Mouse (Mus musculus) forebrain, embryonic 10.5 days (tissue): ENCODE data around the gene Ffar2. TPM values are rescaled to one million over a fixed set of nuclear protein-coding genes. Genes with fewer than 3 reads are reported as not detected.

ENCODE experiments used
- DNase-seq: peaks from one replicate; pipeline ENCODE4 v3.0.0-alpha.2; 2017; ENCODE audit warnings: low spot score; ENCODE audit errors: extremely low spot score
- H3K27ac ChIP-seq: fragments of 300-500 bp; sonication (generic); 2 replicates; pipeline ENCODE4 v1.5.1; 2016; ENCODE audit warnings: mild to moderate bottlenecking
- H3K27me3 ChIP-seq: fragments of 300-500 bp; sonication (generic); 2 replicates; pipeline ENCODE4 v1.6.1; 2016; ENCODE audit warnings: mild to moderate bottlenecking; ENCODE audit not compliant: poor library complexity, severe bottlenecking
- H3K36me3 ChIP-seq: fragments of 300-500 bp; sonication (generic); replicated peaks from 2 replicates; pipeline ENCODE4 v1.6.1; 2016; ENCODE audit warnings: mild to moderate bottlenecking, moderate library complexity
- H3K4me1 ChIP-seq: fragments of 300-500 bp; sonication (generic); 2 replicates; pipeline ENCODE4 v1.6.1; 2016
- H3K4me3 ChIP-seq: fragments of 300-500 bp; sonication (generic); 2 replicates; pipeline ENCODE4 v1.5.1; 2016; ENCODE audit warnings: mild to moderate bottlenecking, moderate library complexity
- H3K9me3 ChIP-seq: fragments of 300-500 bp; sonication (generic); 2 replicates; pipeline ENCODE4 v1.6.1; 2016; ENCODE audit warnings: mild to moderate bottlenecking, moderate library complexity
- WGBS: fragments of 180-500 bp; shearing (Covaris S2); methylation state at CpG from one replicate; pipeline ENCODE4 v1.1.7; 2016; 5-methylcytosine and 5-hydroxymethylcytosine counted together
- polyA plus RNA-seq: library from polyadenylated mRNA; unstranded; fragments of >200 nt; fragmentation: Nextera tagmentation; extraction: Ambion mirVana; gene quantifications from 2 replicates; pipeline ENCODE4 v1.2.1, GENCODE M21; 2016

The Ffar2 gene
- polyA plus RNA-seq, 1 experiment from 2014 or later, result not detected

GRCm38 (mm10) chr7:30785721-30786546 is 37.6 kb downstream of the Ffar2 start:
- 74% methylated on average over 13 of the region's 13 CpGs for WGBS
- Histone ChIP-seq H3K36me3 (no peaks in the 10 kb centered on the region), H3K27ac (no peak overlapping the region), H3K9me3 (no peaks in the 10 kb centered on the region), H3K27me3 (peaks cover 23% of the 10 kb centered on the region; the same call in 1 of the 2 replicates), H3K4me1 (peaks cover 23% of the 10 kb centered on the region), H3K4me3 (no peak overlapping the region)
- no peak for DNase-seq

GRCm38 (mm10) chr7:30785154-30785553 is 38.4 kb downstream of the Ffar2 start:
- no peak for DNase-seq
- no peak overlapping the region for H3K27ac ChIP-seq
- H3K36me3 ChIP-seq, result no peaks in the 10 kb centered on the region
- H3K4me1 ChIP-seq, result peaks cover 23% of the 10 kb centered on the region
- WGBS, result 76% methylated on average over 1 of the region's 1 CpGs
- H3K27me3 ChIP-seq, result peaks cover 23% of the 10 kb centered on the region; the same call in 1 of the 2 replicates
- no peak overlapping the region for H3K4me3 ChIP-seq
- no peaks in the 10 kb centered on the region for H3K9me3 ChIP-seq

DNA sequence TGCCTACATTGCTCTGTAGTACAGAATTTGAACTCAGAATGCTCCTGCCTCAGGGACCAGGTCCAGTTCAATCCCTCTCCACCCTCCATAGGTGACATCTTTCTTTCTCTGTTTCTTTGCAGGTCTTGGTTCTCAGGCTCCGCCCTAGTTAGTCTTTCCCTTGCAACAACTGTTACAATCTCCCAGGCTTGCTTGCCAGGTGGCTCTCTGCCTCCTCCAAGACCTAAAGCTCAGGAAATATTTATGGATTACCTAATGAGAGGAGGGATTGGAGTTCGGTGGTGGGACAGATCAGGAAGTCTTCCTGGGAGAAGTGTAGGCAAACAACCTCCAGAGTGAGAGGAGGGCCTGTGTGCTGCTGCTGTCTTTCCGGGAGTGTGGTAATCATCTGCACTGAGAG is 40.9 kb downstream of the Ffar2 start:
- Histone ChIP-seq H3K36me3 (no peaks in the 10 kb centered on the region), H3K27ac (no peak overlapping the region), H3K9me3 (no peaks in the 10 kb centered on the region), H3K27me3 (peaks cover 10% of the 10 kb centered on the region; the same call in 1 of the 2 replicates), H3K4me1 (peaks cover 16% of the 10 kb centered on the region), H3K4me3 (no peak overlapping the region)
- DNase-seq, result no peak
- WGBS, result 75% methylated on average over 3 of the region's 3 CpGs

DNA sequence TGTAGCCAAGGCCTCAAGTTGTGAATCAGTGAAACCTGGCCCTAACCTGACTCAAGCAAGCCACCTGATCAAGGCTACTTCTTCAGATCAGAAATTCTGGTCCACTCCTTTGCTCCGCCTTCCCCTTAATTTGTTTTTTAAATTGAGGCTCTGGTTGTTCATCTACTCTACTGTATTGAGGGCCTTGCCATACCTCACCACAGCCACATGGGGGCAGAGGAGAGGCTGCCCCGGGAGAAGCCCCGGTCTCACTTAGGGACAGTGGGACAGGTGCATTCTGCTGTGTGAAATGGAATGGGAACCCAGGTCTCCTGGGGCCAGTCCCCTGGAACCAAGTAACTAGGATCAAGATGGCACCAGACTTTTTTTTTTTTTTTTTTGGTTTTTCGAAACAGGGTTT is 41.8 kb downstream of the Ffar2 start:
- Histone ChIP-seq H3K9me3 (no peaks in the 10 kb centered on the region), H3K4me3 (no peak overlapping the region), H3K27me3 (0 out of 2 replicates have a peak, but pooled peaks cover 1% of the 10 kb centered on the region), H3K4me1 (peaks cover 20% of the 10 kb centered on the region), H3K27ac (no peak overlapping the region), H3K36me3 (no peaks in the 10 kb centered on the region)
- WGBS, result 75% methylated on average over 4 of the region's 4 CpGs
- DNase-seq, result no peak

GRCm38 (mm10) chr7:30777911-30778310 is 45.7 kb downstream of the Ffar2 start:
- Histone ChIP-seq H3K4me1 (0 out of 2 replicates have a peak, but pooled peaks cover 4% of the 10 kb centered on the region), H3K4me3 (no peak overlapping the region), H3K36me3 (no peaks in the 10 kb centered on the region), H3K9me3 (peaks cover 5% of the 10 kb centered on the region; the same call in 1 of the 2 replicates), H3K27me3 (no peaks in the 10 kb centered on the region), H3K27ac (no peak overlapping the region)
- DNase-seq, result no peak
- 81% methylated on average over 1 of the region's 1 CpGs for WGBS

DNA sequence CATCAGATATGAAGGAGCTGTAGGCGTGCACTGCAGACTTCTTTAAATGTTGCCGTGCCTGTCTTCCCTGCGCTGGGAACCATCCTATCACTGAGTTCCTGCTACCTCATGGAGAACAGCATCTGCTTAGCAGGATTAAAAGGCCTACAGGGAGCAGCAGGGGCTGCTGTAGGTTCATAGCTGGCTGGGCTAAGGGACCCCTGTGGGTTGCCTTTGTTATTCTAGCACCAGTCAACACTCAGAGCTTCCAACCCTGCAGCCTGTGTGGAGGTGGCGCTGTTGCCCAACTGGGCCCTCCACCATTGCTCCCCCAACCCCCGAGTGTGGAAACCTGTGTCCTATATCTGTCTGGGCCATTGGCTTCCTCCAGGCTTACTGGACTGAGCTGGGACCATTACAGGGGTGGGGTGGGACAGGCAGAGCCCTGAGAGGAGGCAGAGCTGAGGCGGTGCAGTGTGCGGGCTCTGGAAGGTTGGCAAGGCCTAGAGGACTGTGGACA is 46.4 kb downstream of the Ffar2 start:
- Histone ChIP-seq H3K4me1 (0 out of 2 replicates have a peak, but pooled peaks cover 4% of the 10 kb centered on the region), H3K27ac (no peak overlapping the region), H3K4me3 (no peak overlapping the region), H3K36me3 (no peaks in the 10 kb centered on the region), H3K27me3 (no peaks in the 10 kb centered on the region), H3K9me3 (peaks cover 8% of the 10 kb centered on the region; the same call in 1 of the 2 replicates)
- DNase-seq, result no peak
- 38% methylated on average over 7 of the region's 7 CpGs for WGBS

DNA sequence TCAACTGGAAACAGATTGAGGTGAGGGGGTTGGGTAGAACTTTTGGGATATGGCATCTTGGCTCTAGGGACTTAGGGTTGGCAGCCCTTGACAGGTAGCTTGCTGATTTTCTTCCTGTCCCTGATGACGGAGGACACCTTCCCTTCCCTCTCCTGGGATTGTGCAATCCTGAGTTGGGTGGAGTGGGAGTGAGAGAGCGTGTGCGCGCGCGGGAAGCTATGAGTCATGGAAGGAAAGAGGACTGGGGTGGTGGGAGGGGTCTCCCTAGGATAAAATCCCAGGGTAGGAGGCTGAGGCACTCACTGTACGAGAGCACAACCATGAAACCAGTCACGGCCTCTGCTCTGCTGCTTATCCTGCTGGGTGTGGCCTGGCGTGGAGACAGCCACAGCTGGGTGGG is 47.5 kb downstream of the Ffar2 start:
- Histone ChIP-seq H3K9me3 (peaks cover 8% of the 10 kb centered on the region; the same call in 1 of the 2 replicates), H3K4me1 (0 out of 2 replicates have a peak, but pooled peaks cover 4% of the 10 kb centered on the region), H3K36me3 (no peaks in the 10 kb centered on the region), H3K4me3 (no peak overlapping the region), H3K27ac (no peak overlapping the region), H3K27me3 (no peaks in the 10 kb centered on the region)
- 93% methylated on average over 9 of the region's 9 CpGs for WGBS
- DNase-seq, result no peak

GRCm38 (mm10) chr7:30769236-30769635 is 54.3 kb downstream of the Ffar2 start:
- peaks cover 11% of the 10 kb centered on the region for H3K4me1 ChIP-seq
- H3K27me3 ChIP-seq, result 0 out of 2 replicates have a peak, but pooled peaks cover 9% of the 10 kb centered on the region
- no peaks in the 10 kb centered on the region for H3K36me3 ChIP-seq
- H3K4me3 ChIP-seq, result no peak overlapping the region
- H3K9me3 ChIP-seq, result peaks cover 8% of the 10 kb centered on the region; the same call in 1 of the 2 replicates
- 36% methylated on average over 9 of the region's 9 CpGs for WGBS
- H3K27ac ChIP-seq, result no peak overlapping the region
- no peak for DNase-seq

Other genes starting within 250 kb of the Ffar2 start
- gene Kmt2b, start 235.0 kb downstream of the Ffar2 start, polyA plus RNA-seq, result 10.1 and 10.4 TPM in 2 replicates
- gene Zbtb32, start 224.9 kb downstream of the Ffar2 start, polyA plus RNA-seq, result 0.09 and 0.20 TPM in 2 replicates
- gene Upk1a, start 210.9 kb downstream of the Ffar2 start, polyA plus RNA-seq, result 0.68 and 0.71 TPM in 2 replicates
- gene Cox6b1, start 197.6 kb downstream of the Ffar2 start, polyA plus RNA-seq, result 762 and 774 TPM in 2 replicates
- 0.30 TPM in 1 of 2 replicates, not detected in the other for gene Etv2, start 187.9 kb downstream of the Ffar2 start, polyA plus RNA-seq
- 119 and 129 TPM in 2 replicates for gene Rbm42, start 173.5 kb downstream of the Ffar2 start, polyA plus RNA-seq
- gene Haus5, start 158.8 kb downstream of the Ffar2 start, polyA plus RNA-seq, result 90.2 and 91.9 TPM in 2 replicates
- not detected in 2 replicates for gene Pmis2, start 152.2 kb downstream of the Ffar2 start, polyA plus RNA-seq
- not detected in 2 replicates for gene 2200002J24Rik, start 124.8 kb downstream of the Ffar2 start, polyA plus RNA-seq
- gene Atp4a, start 111.6 kb downstream of the Ffar2 start, polyA plus RNA-seq, result 1.1 and 1.4 TPM in 2 replicates
- gene Tmem147, start 94.2 kb downstream of the Ffar2 start, polyA plus RNA-seq, result 154 and 158 TPM in 2 replicates
- gene Gapdhs, start 80.1 kb downstream of the Ffar2 start, polyA plus RNA-seq, result 0.16 and 0.48 TPM in 2 replicates
- gene Sbsn, start 72.3 kb downstream of the Ffar2 start, polyA plus RNA-seq, result 0.73 and 1.0 TPM in 2 replicates
- gene Dmkn, start 60.0 kb downstream of the Ffar2 start, polyA plus RNA-seq, result not detected in 2 replicates
- gene Krtdap, start 35.9 kb downstream of the Ffar2 start, polyA plus RNA-seq, result not detected in 2 replicates
- gene Ffar3, start 32.4 kb upstream of the Ffar2 start, polyA plus RNA-seq, result not detected in 2 replicates
- not detected in 2 replicates for gene Ffar1, start 37.8 kb upstream of the Ffar2 start, polyA plus RNA-seq
- gene Cd22, start 56.6 kb upstream of the Ffar2 start, polyA plus RNA-seq, result not detected in 2 replicates
- gene Mag, start 91.1 kb upstream of the Ffar2 start, polyA plus RNA-seq, result 0.35 and 0.38 TPM in 2 replicates
- gene Hamp2, start 100.9 kb upstream of the Ffar2 start, polyA plus RNA-seq, result not detected in 2 replicates
- not detected in 2 replicates for gene Hamp, start 120.3 kb upstream of the Ffar2 start, polyA plus RNA-seq
- gene Usf2, start 133.0 kb upstream of the Ffar2 start, polyA plus RNA-seq, result 24.1 and 25.6 TPM in 2 replicates
- gene Lsr, start 149.7 kb upstream of the Ffar2 start, polyA plus RNA-seq, result 41.9 and 45.9 TPM in 2 replicates
- gene Fam187b, start 150.0 kb upstream of the Ffar2 start, polyA plus RNA-seq, result 2.1 and 2.3 TPM in 2 replicates
- 10.2 and 10.4 TPM in 2 replicates for gene Fxyd5, start 218.7 kb upstream of the Ffar2 start, polyA plus RNA-seq
- 0.36 and 1.1 TPM in 2 replicates for gene Fxyd7, start 227.7 kb upstream of the Ffar2 start, polyA plus RNA-seq
- gene Fxyd1, start 233.4 kb upstream of the Ffar2 start, polyA plus RNA-seq, result 2.2 and 2.5 TPM in 2 replicates
- 0.58 and 0.68 TPM in 2 replicates for gene Lgi4, start 235.6 kb upstream of the Ffar2 start, polyA plus RNA-seq